Mouse (Mus musculus): Measurements from ENCODE around the gene Carns1. TPM values are rescaled to one million over a fixed set of nuclear protein-coding genes. Genes with fewer than 3 reads are reported as not detected.

The Carns1 gene
- polyA plus RNA-seq, 1 experiment from 2014 or later: 3.2 TPM

DNA sequence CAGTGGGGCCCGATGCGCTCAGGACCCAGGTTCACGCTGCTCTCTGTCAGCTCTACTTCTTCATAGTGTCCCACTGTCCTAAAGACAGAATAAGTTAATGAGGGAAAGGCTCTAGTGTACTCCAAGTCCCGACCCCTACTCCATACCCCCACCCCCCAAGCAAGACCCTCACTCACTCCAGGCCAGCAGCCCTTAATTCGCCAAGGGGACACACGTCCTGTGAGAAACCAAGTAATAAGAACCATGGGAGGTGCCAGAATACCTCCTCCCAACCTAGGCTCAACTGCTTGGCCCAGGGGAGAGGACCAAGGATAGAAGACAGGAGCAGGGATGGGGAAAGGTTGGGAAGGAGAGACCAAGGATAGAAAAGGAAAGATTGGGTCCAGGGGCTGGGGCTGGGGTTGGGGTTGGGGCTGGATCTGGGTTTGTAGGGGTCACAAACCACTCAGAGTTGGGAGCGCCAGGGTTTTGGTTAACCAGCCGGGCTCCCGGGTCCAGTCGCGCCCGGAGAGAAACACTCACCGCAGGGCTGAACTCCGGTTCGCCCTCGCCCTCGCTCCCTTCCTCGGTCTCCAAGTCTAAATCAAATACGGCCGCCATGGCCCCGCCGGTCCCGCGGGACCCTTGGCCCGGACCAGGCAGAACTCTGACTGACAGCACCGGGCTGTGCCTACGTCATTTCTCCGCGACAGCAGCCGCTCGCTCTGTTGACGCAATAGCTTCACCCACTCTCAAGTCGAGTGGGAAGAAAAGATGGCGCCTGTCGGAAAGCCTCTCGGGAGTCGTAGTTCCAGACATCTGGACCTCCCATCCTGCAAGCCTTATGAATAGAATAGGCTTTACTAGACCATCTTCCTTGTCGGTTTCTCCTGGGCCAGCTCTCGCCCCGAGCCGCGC lies 12.4 kb downstream of the Carns1 start, which contains the start of gene Rps6kb2:
TSS of gene Rps6kb2 (minus strand) at position 709 of the 897 bp plus-strand sequence.
- Histone ChIP-seq H3K4me1 (peaks cover 24% of the 10 kb centered on the region), H3K27me3 (ENCODE audit: low read depth, poor library complexity, severe bottlenecking) (no peaks in the 10 kb centered on the region), H3K36me3 (peaks cover 38% of the 10 kb centered on the region), H3K9me3 (replicated peaks) (no peaks in the 10 kb centered on the region), H3K27ac (peak within 1 kb of the TSS; percentile 88), H3K4me3 (peak within 1 kb of the TSS; percentile 88)
- WGBS: 7% methylated on average over 42 of the region's 42 CpGs
- peak; percentile 96 for DNase-seq (ENCODE audit: low spot score)

DNA sequence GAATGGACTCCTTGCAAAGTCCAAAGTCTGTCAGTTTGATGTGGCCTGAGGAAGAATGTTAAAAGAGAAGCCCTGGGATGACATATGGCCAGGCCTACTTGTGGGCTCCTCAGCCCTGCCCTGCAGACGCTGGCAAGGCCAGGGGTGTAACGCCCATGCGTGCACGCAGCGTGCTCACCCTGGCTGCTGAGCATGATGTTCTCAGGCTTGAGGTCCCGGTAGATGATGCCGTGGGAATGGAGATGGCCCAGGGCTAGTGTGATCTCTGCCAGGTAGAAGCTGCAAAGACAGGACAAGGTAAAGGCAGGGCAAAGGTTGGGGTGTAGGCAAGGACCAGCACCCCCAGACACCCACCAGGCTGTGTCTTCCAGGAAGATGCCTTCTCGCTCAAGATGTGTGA lies 16.2 kb downstream of the Carns1 start:
- no peaks in the 10 kb centered on the region for H3K9me3 ChIP-seq (replicated peaks)
- no peak overlapping the region for H3K27ac ChIP-seq
- no peaks in the 10 kb centered on the region for H3K27me3 ChIP-seq (ENCODE audit: low read depth, poor library complexity, severe bottlenecking)
- peaks cover 17% of the 10 kb centered on the region for H3K4me1 ChIP-seq
- WGBS: 97% methylated on average over 8 of the region's 8 CpGs
- no peak for DNase-seq (ENCODE audit: low spot score)
- no peak overlapping the region for H3K4me3 ChIP-seq
- H3K36me3 ChIP-seq: peaks cover 70% of the 10 kb centered on the region

DNA sequence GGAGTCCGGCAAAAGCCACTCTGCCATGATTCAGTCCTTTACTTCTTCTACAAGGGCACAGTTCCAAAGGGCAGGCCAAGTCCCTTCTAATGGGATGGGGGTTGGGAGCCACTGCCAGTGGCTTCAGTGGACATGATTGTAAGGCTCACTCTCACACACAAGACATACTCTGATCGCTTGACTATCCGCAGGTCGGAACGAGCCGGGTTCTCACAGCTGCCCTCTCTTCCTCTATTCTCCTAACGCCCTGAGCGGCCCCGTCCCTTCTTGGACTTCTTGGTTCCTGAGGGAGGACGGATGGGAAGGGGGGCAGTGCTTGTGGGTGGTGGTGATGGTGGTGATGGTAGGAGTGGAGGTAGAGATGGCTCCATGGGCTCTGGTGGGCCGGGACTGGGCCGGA lies 18.5 kb downstream of the Carns1 start:
- Histone ChIP-seq H3K9me3 (replicated peaks) (no peaks in the 10 kb centered on the region), H3K27me3 (ENCODE audit: low read depth, poor library complexity, severe bottlenecking) (no peaks in the 10 kb centered on the region), H3K36me3 (peaks cover 91% of the 10 kb centered on the region), H3K27ac (no peak overlapping the region), H3K4me1 (0 out of 2 replicates have a peak, but pooled peaks cover 8% of the 10 kb centered on the region), H3K4me3 (no peak overlapping the region)
- WGBS: 87% methylated on average over 12 of the region's 12 CpGs
- DNase-seq (ENCODE audit: low spot score): no peak

DNA sequence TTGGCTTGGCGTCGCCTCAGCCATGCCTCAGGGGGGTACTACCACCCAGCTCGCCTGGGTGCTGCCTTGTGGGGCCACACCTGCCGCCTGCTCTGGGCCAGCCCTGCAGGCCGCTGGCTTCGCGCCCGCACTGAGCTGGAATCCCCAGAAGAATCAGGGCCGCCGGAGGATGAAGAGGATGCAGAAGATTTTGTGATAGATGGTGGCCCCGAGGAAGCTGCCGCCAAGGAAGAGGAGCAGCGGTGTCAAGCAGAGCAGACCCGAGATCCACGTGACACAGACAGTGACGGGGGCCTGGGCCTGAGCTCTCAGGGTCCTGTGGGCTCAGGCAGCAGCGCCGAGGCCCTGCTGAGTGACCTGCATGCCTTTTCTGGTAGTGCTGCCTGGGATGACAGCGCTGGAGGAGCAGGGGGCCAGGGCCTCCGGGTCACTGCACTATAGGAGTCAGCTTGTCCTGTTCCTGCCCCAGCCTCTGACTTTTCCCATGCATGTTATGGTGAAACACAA lies 19.2 kb downstream of the Carns1 start:
- H3K4me3 ChIP-seq: no peak overlapping the region
- H3K27me3 ChIP-seq (ENCODE audit: low read depth, poor library complexity, severe bottlenecking): no peaks in the 10 kb centered on the region
- peaks cover 91% of the 10 kb centered on the region for H3K36me3 ChIP-seq
- H3K27ac ChIP-seq: no peak overlapping the region
- WGBS: 75% methylated on average over 20 of the region's 20 CpGs
- H3K9me3 ChIP-seq (replicated peaks): no peaks in the 10 kb centered on the region
- no peak for DNase-seq (ENCODE audit: low spot score)
- H3K4me1 ChIP-seq: 0 out of 2 replicates have a peak, but pooled peaks cover 8% of the 10 kb centered on the region

DNA sequence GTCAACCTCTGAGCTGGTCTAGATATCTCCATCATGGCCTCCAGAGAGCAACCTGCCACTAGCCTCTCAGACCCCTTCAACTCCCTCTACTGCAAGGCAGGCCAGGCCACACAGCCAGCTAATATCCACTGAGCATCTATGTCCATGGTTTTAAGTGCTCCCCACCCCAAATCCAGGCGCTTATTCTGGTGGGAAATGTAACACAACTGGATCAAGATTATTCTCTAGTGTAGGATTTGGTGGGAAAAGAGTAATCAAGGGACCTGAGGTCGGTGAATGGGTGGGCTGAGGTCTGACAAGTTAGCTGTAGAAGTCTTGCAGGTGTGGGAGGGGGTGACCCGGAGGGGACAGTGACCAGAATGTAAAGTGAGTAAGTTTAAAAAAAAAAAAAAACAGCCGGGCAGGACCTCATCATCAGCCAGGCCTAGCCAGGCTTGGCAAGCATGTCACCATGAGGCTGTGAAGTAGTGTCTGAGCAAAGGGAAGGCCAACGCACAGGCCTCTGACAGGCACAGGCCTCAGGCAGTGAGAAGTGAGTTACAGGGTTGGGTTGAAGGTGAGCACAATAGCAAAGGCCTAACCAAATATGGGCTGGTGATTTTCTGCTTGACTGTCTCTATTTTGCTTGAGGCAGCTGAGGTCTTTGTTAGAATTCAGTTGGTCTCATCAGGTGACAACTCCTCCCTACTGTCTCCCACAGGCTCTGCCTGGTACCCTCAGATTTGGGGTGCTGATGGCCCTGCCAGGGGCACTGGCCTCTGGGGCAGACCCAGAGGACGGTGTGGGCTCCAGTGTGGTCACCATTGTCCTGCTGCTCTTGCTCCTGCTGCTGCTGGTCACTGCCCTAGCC lies 19.8 kb downstream of the Carns1 start:
- no peak for DNase-seq (ENCODE audit: low spot score)
- WGBS: 87% methylated on average over 6 of the region's 6 CpGs
- H3K36me3 ChIP-seq: peaks cover 91% of the 10 kb centered on the region
- H3K9me3 ChIP-seq (replicated peaks): no peaks in the 10 kb centered on the region
- no peak overlapping the region for H3K27ac ChIP-seq
- no peak overlapping the region for H3K4me3 ChIP-seq
- no peaks in the 10 kb centered on the region for H3K27me3 ChIP-seq (ENCODE audit: low read depth, poor library complexity, severe bottlenecking)
- peaks cover 12% of the 10 kb centered on the region; the same call in 1 of the 2 replicates for H3K4me1 ChIP-seq

DNA sequence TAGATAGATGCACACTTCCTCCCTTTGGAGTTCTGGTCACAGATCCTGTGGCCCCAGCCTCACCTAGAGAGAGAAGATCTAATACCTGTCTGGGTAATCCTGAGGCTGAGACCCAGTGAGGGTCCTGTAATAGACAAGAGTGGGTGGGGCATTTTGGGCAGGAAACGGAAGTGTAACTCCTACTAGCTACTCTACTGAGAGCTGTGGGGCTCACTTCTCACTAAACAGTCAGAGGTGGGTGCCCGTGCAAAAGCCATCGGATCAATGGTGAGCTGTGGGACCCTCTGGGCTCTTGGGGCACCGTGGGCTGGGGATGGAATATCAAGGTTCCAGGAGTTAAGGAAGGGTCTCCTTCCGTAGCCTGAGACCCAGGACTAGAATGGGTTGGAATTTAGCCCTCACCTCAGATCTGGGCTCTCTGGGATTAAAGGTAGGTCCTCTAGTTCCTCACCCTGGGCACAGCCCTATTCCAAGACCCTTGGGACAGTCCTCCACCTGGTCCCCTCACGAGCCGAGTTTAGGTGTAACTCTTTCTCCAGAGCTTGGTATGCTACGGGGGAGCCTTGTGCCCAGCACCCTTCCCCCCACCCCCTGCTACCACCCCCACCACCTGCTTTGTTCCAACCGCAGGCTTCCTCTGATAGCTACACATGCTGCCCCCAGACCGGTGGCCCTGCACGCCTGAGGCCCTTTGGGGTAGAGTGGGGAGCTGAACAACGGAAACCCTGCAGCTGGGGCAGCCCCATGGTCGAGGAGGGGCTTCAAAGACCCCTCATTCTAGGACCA lies 20.6 kb downstream of the Carns1 start:
- peaks cover 94% of the 10 kb centered on the region for H3K36me3 ChIP-seq
- H3K4me3 ChIP-seq: no peak overlapping the region
- DNase-seq (ENCODE audit: low spot score): no peak
- H3K4me1 ChIP-seq: peaks cover 18% of the 10 kb centered on the region
- 83% methylated on average over 13 of the region's 13 CpGs for WGBS
- no peak overlapping the region for H3K27ac ChIP-seq
- no peaks in the 10 kb centered on the region for H3K9me3 ChIP-seq (replicated peaks)
- no peaks in the 10 kb centered on the region for H3K27me3 ChIP-seq (ENCODE audit: low read depth, poor library complexity, severe bottlenecking)

DNA sequence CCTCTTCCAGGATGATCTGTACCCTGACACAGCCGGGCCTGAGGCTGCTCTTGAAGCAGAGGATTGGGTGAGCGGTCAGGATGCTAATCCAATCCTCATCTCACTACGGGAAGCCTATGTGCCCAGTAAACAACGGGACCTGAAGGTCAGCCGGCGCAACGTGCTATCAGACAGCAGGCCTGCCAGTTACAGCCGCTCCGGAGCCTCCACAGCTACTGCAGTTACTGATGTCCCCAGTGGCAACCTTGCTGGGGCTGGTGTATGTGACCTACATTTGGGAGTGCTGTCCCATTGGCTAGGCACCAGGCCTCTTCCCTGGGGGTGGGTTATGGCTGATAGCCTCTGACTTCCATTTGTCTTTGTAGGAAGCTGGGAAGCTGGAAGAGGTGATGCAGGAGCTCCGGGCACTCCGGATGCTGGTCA lies 22.0 kb downstream of the Carns1 start, which contains the start of gene Ptprcap:
TSS of gene Ptprcap (plus strand) at position 373 of the 423 bp plus-strand sequence.
- no peaks in the 10 kb centered on the region for H3K9me3 ChIP-seq (replicated peaks)
- H3K4me3 ChIP-seq: no peak within 1 kb of the TSS
- peak within 1 kb of the TSS; percentile 21; the same call in 1 of the 2 replicates for H3K27ac ChIP-seq
- peaks cover 29% of the 10 kb centered on the region for H3K4me1 ChIP-seq
- DNase-seq (ENCODE audit: low spot score): no peak
- peaks cover 80% of the 10 kb centered on the region for H3K36me3 ChIP-seq
- WGBS: 76% methylated on average over 11 of the region's 11 CpGs
- no peaks in the 10 kb centered on the region for H3K27me3 ChIP-seq (ENCODE audit: low read depth, poor library complexity, severe bottlenecking)

DNA sequence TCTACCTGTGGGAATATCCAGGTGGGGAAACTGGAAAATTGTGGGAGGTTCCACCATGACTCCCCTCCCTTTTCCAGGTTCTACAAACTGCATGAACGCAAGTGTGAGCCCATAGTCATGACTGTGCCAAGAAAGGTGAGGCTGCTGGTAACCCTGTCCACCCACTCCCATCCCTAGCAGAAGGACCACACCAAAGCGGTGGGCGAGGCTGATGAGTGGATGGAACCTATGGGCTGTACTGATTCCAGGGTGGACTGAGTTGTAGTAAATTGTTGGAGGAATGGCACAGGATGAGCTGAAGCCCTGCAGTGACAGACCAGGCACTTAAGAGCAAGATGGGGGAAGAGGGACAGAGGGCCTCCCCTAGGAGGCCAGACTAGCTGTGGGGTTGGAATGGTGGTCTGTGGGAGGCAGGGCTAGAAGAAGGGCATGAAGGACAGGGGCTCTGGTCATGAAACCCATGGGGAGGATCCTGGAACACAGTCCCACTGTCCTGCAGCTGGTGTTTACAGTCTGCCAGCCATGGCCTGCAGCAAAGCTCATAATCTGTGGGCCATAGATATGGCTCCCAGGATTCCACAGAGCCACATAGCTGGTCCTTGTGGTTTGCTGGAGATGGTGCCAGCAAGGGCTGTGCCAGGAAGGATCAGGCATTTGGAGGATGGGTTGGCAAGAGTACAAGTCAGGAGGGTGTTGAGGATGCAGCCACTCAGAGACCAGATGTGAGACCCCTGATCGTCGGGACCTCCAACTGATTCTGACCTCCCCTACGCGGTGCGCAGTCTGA lies 22.6 kb downstream of the Carns1 start:
- DNase-seq (ENCODE audit: low spot score): no peak
- Histone ChIP-seq H3K27ac (no peak overlapping the region), H3K27me3 (ENCODE audit: low read depth, poor library complexity, severe bottlenecking) (no peaks in the 10 kb centered on the region), H3K9me3 (replicated peaks) (no peaks in the 10 kb centered on the region), H3K36me3 (peaks cover 74% of the 10 kb centered on the region), H3K4me3 (no peak overlapping the region), H3K4me1 (peaks cover 36% of the 10 kb centered on the region)
- 86% methylated on average over 8 of the region's 8 CpGs for WGBS

DNA sequence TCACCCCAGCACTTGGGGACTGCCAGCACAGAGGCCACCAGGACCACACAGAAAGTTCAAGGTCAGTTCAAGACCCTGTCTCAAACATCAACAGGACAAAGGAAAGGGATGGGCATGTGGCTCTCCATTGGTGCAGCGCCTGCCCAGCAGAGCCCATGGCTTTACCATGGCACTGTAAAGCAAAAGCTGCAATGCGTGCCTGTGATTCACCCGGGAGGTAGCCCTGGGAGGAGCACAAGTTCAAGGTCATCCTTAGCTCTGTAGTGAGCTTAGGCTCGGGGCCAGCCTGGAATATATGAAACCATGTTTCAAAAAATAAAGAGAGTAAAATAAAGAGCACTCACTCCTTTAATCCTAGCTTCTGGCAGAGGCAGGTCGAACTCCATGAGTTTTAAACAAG lies 23.4 kb downstream of the Carns1 start:
- H3K27me3 ChIP-seq (ENCODE audit: low read depth, poor library complexity, severe bottlenecking): no peaks in the 10 kb centered on the region
- no peak overlapping the region for H3K27ac ChIP-seq
- no peak for DNase-seq (ENCODE audit: low spot score)
- peaks cover 43% of the 10 kb centered on the region for H3K4me1 ChIP-seq
- H3K9me3 ChIP-seq (replicated peaks): no peaks in the 10 kb centered on the region
- 87% methylated on average over 5 of the region's 5 CpGs for WGBS
- no peak overlapping the region for H3K4me3 ChIP-seq
- peaks cover 67% of the 10 kb centered on the region for H3K36me3 ChIP-seq

DNA sequence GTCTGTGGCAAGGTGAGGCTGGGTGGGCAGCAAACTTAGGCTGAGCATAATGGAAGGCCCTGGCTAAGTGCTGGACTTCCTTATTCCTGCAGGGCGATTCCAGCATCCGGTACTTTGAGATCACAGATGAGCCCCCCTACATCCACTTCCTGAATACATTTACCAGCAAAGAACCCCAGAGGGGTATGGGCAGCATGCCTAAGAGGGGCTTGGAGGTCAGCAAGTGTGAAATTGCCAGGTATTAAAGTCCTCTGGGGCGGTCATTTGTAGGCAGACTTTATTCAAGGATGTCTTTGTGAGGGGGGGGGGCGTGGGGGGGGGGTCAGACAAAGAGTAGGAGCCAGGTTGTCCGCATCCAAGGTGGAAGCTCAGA lies 23.8 kb downstream of the Carns1 start:
- Histone ChIP-seq H3K9me3 (replicated peaks) (no peaks in the 10 kb centered on the region), H3K4me3 (no peak overlapping the region), H3K4me1 (peaks cover 47% of the 10 kb centered on the region), H3K27me3 (ENCODE audit: low read depth, poor library complexity, severe bottlenecking) (no peaks in the 10 kb centered on the region), H3K27ac (no peak overlapping the region), H3K36me3 (peaks cover 62% of the 10 kb centered on the region)
- DNase-seq (ENCODE audit: low spot score): no peak
- 93% methylated on average over 4 of the region's 5 CpGs for WGBS

DNA sequence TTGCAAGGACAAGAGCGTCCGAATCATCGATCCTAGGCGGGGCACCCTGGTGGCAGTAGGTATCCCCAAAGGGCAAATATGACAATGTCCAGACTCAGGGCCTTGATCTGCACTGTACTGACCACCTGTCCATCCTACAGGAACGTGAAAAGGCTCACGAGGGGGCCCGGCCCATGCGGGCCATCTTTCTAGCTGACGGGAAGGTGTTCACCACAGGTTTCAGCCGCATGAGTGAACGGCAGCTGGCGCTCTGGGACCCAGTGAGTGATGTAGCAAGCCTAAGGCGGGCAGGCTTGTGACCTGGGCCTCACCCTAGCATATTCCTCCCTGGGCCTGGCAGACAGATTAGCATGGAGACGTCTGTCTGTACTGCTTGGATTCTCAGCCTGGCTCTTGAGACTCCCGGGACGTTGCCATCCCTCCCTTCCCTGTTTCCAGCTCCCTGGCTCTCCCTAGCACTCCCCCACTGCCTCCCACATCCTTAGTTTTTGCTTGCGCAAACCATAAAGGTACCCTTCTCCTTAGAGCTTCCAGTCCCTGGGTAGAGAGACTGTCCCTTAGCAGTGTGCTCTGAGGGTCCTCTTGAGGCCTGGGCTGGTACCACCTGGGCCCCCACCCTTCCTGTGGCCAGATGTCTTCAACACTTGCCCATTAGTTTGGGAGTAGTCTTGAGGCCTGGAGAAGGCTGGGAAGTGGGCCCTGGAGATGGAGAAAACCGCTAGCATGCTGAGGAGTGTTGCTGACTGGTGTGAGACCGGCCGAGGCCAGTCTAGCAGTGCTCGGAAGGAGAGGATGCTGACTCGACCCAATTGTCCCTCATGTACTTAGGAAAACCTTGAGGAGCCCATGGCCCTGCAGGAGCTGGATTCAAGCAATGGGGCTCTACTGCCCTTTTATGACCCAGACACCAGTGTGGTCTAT lies 24.5 kb downstream of the Carns1 start:
- Histone ChIP-seq H3K9me3 (replicated peaks) (no peaks in the 10 kb centered on the region), H3K27me3 (ENCODE audit: low read depth, poor library complexity, severe bottlenecking) (no peaks in the 10 kb centered on the region), H3K4me1 (peaks cover 49% of the 10 kb centered on the region), H3K27ac (no peak overlapping the region), H3K36me3 (peaks cover 56% of the 10 kb centered on the region), H3K4me3 (no peak overlapping the region)
- no peak for DNase-seq (ENCODE audit: low spot score)
- 91% methylated on average over 22 of the region's 22 CpGs for WGBS
